Mouse (Mus musculus) megakaryocyte progenitor cell, adult 5-6 weeks (primary cell): ENCODE data around the gene Olfr1193. TPM values are rescaled to one million over a fixed set of nuclear protein-coding genes. Genes with fewer than 3 reads are reported as not detected.
"Not testable (repeated sequence)": the region's sequence is repeated elsewhere in the genome, so short reads cannot be mapped to it uniquely, and the experiment has no call there.

ENCODE experiments used
- ATAC-seq: replicated peaks from 2 replicates; pipeline ENCODE4 v1.8.0; 2016; ENCODE audit warnings: mild to moderate bottlenecking, moderate TSS enrichment, inconsistent platforms; ENCODE audit not compliant: poor library complexity
- total RNA-seq, 2 experiments: library from RNA; stranded (forward) in 1 of 2; stranded (reverse) in 1 of 2; fragments of 157-497, 149-512 nt in 1 of 2; fragments of 200-1000 nt in 1 of 2; gene quantifications; 2 replicates each; pipeline versions ENCODE4 v1.2.3 to v1.2.4; 2015 to 2017

Olfr1193 gene
- total RNA-seq (2015) (not detected in 2 replicates), total RNA-seq (2017) (not detected in 2 replicates)

DNA sequence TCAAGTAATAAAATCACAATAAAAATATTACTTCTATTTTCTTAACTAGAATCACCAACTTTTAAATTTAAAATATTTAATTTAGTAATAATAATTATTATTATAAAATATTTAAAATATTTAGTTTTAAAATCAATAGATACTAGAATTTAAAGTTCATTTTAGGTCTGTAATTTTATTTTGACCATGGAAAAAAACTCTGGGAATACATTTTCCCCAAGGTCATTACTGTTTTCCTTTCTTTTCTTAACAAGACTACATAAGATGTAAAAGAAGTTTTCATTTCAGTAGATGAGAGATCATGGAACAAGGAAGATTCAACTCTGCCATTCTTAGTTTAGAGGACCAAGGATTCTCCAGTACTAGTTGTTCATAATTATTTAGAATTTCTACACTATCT is at the start of gene Olfr1193:
Gene Olfr1193, plus strand, starts transcription at position 301 of the 400 bp plus-strand sequence.
- not testable (repeated sequence) for ATAC-seq

DNA sequence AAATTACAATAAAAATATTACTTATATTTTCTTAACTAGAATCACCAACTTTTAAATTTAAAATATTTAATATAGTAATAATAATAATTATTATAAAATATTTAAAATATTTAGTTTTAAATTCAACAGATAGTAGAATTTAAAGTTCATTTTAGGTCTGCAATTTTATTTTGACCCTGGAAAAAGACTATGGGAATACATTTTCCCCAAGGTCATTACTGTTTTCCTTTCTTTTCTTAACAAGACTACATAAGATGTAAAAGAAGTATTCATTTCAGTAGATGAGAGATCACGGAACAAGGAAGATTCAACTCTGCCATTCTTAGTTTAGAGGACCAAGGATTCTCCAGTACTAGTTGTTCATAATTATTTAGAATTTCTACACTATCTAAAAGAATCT is 35.2 kb upstream of the Olfr1193 start, which contains the start of gene Olfr1191-ps1:
Gene Olfr1191-ps1, plus strand, starts transcription at position 301 of the 400 bp plus-strand sequence.
- ATAC-seq: not testable (repeated sequence)

DNA sequence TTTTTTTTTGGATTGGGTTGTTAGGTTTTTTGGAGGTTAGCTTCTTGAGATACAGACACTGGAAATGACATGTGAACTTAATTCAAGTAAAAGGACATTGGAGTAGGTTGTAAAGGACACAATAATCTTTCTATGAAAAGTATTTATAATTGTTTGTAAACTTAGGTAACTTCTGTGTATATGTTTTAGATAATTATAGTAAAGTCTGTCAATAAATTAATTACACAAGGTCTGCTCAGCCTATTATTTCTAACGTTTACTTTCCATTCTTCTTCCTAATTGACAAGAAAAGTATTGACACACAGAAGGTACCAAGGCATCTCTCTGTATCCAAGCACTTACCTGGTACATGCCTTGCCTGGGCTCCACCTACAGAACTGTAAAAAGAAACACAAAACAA is 27.2 kb upstream of the Olfr1193 start, which contains the start of gene Olfr1192-ps1:
Gene Olfr1192-ps1, plus strand, starts transcription at position 301 of the 400 bp plus-strand sequence.
- no peak for ATAC-seq

DNA sequence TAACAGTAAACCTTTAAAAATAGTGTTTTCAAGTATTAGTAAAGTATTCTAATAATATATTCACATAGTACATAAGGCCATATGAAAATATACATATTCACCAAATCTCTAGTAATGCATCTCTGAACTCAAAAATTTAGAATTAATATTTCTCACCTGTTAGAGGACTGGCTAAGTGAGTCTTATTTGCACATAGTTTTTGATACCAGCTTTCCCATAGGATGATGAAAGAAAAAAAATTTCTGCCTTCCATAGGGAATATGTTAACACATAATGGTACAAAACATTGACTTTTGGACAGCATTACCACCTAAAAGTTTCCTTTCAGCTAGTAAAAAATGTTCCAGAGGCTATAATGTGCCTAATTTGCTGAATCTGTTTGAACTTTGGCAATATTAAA is 13.7 kb downstream of the Olfr1193 start, which contains the start of gene Olfr1195:
Gene Olfr1195, minus strand, starts transcription at position 101 of the 400 bp plus-strand sequence.
- no peak for ATAC-seq

DNA sequence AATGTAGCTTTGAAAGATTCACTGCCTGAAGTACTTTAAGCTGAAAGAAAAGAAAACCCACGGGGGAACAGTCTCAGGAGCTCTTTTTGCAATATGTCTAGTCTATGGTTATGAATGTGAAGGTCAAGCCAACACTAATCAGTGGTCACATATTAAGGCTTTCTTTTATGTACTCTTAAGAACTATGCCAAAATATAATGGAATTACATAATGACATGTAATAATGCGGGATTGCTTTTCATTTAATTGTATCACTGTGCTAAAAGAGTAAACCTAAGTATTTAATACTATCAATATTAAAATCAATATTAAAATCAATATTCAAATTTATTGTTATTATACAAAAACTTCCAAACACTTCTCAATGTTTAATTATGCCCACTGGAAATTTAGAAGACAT is 29.1 kb downstream of the Olfr1193 start, which contains the start of gene Olfr1196:
Gene Olfr1196, minus strand, starts transcription at position 101 of the 400 bp plus-strand sequence.
- no peak for ATAC-seq

Other genes starting within 250 kb of the Olfr1193 start
- not detected in 2 replicates for gene Olfr1181, start 249.5 kb upstream of the Olfr1193 start, total RNA-seq (2015)
- not detected in 2 replicates for gene Olfr1181, start 249.5 kb upstream of the Olfr1193 start, total RNA-seq (2017)
- not detected in 2 replicates for gene Gm13757, start 226.5 kb upstream of the Olfr1193 start, total RNA-seq (2015)
- gene Gm13757, start 226.5 kb upstream of the Olfr1193 start, total RNA-seq (2017): not detected in 2 replicates
- not detected in 2 replicates for gene Olfr1183, start 220.8 kb upstream of the Olfr1193 start, total RNA-seq (2015)
- gene Olfr1183, start 220.8 kb upstream of the Olfr1193 start, total RNA-seq (2017): not detected in 2 replicates
- gene Olfr1184, start 192.0 kb upstream of the Olfr1193 start, total RNA-seq (2015): not detected in 2 replicates
- gene Olfr1184, start 192.0 kb upstream of the Olfr1193 start, total RNA-seq (2017): not detected in 2 replicates
- gene Olfr1185-ps1, start 182.3 kb upstream of the Olfr1193 start, total RNA-seq (2015): not detected in 2 replicates
- not detected in 2 replicates for gene Olfr1185-ps1, start 182.3 kb upstream of the Olfr1193 start, total RNA-seq (2017)
- not detected in 2 replicates for gene Olfr1186, start 157.1 kb upstream of the Olfr1193 start, total RNA-seq (2015)
- gene Olfr1186, start 157.1 kb upstream of the Olfr1193 start, total RNA-seq (2017): not detected in 2 replicates
- gene Olfr1188, start 118.7 kb upstream of the Olfr1193 start, total RNA-seq (2015): not detected in 2 replicates
- not detected in 2 replicates for gene Olfr1188, start 118.7 kb upstream of the Olfr1193 start, total RNA-seq (2017)
- not detected in 2 replicates for gene Olfr1189, start 89.2 kb upstream of the Olfr1193 start, total RNA-seq (2015)
- gene Olfr1189, start 89.2 kb upstream of the Olfr1193 start, total RNA-seq (2017): not detected in 2 replicates
- gene Olfr1191-ps1, start 35.1 kb upstream of the Olfr1193 start, total RNA-seq (2015): not detected in 2 replicates
- gene Olfr1191-ps1, start 35.1 kb upstream of the Olfr1193 start, total RNA-seq (2017): not detected in 2 replicates
- not detected in 2 replicates for gene Olfr1192-ps1, start 27.1 kb upstream of the Olfr1193 start, total RNA-seq (2015)
- not detected in 2 replicates for gene Olfr1192-ps1, start 27.1 kb upstream of the Olfr1193 start, total RNA-seq (2017)
- not detected in 2 replicates for gene Olfr1195, start 13.6 kb downstream of the Olfr1193 start, total RNA-seq (2015)
- gene Olfr1195, start 13.6 kb downstream of the Olfr1193 start, total RNA-seq (2017): not detected in 2 replicates
- gene Olfr1196, start 29.0 kb downstream of the Olfr1193 start, total RNA-seq (2015): not detected in 2 replicates
- gene Olfr1196, start 29.0 kb downstream of the Olfr1193 start, total RNA-seq (2017): not detected in 2 replicates
- gene Olfr1197, start 56.7 kb downstream of the Olfr1193 start, total RNA-seq (2015): not detected in 2 replicates
- not detected in 2 replicates for gene Olfr1197, start 56.7 kb downstream of the Olfr1193 start, total RNA-seq (2017)
- not detected in 2 replicates for gene Olfr1198, start 75.7 kb downstream of the Olfr1193 start, total RNA-seq (2015)
- not detected in 2 replicates for gene Olfr1198, start 75.7 kb downstream of the Olfr1193 start, total RNA-seq (2017)
- not detected in 2 replicates for gene Olfr1199, start 84.8 kb downstream of the Olfr1193 start, total RNA-seq (2015)
- gene Olfr1199, start 84.8 kb downstream of the Olfr1193 start, total RNA-seq (2017): not detected in 2 replicates
- not detected in 2 replicates for gene Olfr1200, start 94.9 kb downstream of the Olfr1193 start, total RNA-seq (2015)
- not detected in 2 replicates for gene Olfr1200, start 94.9 kb downstream of the Olfr1193 start, total RNA-seq (2017)
- gene Olfr1201, start 117.4 kb downstream of the Olfr1193 start, total RNA-seq (2015): not detected in 2 replicates
- gene Olfr1201, start 117.4 kb downstream of the Olfr1193 start, total RNA-seq (2017): not detected in 2 replicates
- gene Olfr1202, start 138.9 kb downstream of the Olfr1193 start, total RNA-seq (2015): not detected in 2 replicates
- gene Olfr1202, start 138.9 kb downstream of the Olfr1193 start, total RNA-seq (2017): not detected in 2 replicates
- not detected in 2 replicates for gene Olfr1205, start 154.1 kb downstream of the Olfr1193 start, total RNA-seq (2015)
- not detected in 2 replicates for gene Olfr1205, start 154.1 kb downstream of the Olfr1193 start, total RNA-seq (2017)
- gene Olfr1204, start 173.7 kb downstream of the Olfr1193 start, total RNA-seq (2015): not detected in 2 replicates
- not detected in 2 replicates for gene Olfr1204, start 173.7 kb downstream of the Olfr1193 start, total RNA-seq (2017)
- not detected in 2 replicates for gene Olfr1206, start 187.6 kb downstream of the Olfr1193 start, total RNA-seq (2015)
- gene Olfr1206, start 187.6 kb downstream of the Olfr1193 start, total RNA-seq (2017): not detected in 2 replicates
- gene Olfr1208, start 226.7 kb downstream of the Olfr1193 start, total RNA-seq (2015): not detected in 2 replicates
- gene Olfr1208, start 226.7 kb downstream of the Olfr1193 start, total RNA-seq (2017): not detected in 2 replicates
- gene Olfr1209, start 239.5 kb downstream of the Olfr1193 start, total RNA-seq (2015): not detected in 2 replicates
- gene Olfr1209, start 239.5 kb downstream of the Olfr1193 start, total RNA-seq (2017): not detected in 2 replicates